Mouse (Mus musculus) small intestine, adult 2 months (tissue): ENCODE measurements around the gene Olfr486.

Experiments
- CTCF ChIP-seq: fragments of 200-500 bp; IDR thresholded peaks from 2 replicates; pipeline ENCODE4 v1.5.1; 2012; ENCODE audit warnings: low read depth, mild to moderate bottlenecking, control low read depth, inconsistent platforms, low read length, moderate library complexity, mixed read lengths; ENCODE audit not compliant: insufficient replicate concordance, insufficient read length; ENCODE audit errors: extremely low read depth
- POLR2A ChIP-seq: fragments of 200-500 bp; IDR thresholded peaks from 2 replicates; pipeline ENCODE4 v1.6.1; 2012; ENCODE audit warnings: low read depth, mild to moderate bottlenecking, control low read depth, inconsistent platforms, low read length, moderate library complexity

- TF ChIP-seq CTCF (no peak), POLR2A (no peak)
These were observed 45.2 kb downstream of the Olfr486 start, which contains the start of gene Olfr484 for GRCm38 (mm10) chr7:108127349-108127748.
